Mouse (Mus musculus) ovary, adult 18-20 months (tissue): Measurements from ENCODE around the gene Lyrm4.
"Not testable (repeated sequence)": the region's sequence is repeated elsewhere in the genome, so short reads cannot be mapped to it uniquely, and the experiment has no call there.

Experiments used
- DNase-seq: peaks from one replicate; pipeline ENCODE4 v3.0.0; 2022; ENCODE audit warnings: low spot score, mixed read lengths

The Lyrm4 gene

DNA sequence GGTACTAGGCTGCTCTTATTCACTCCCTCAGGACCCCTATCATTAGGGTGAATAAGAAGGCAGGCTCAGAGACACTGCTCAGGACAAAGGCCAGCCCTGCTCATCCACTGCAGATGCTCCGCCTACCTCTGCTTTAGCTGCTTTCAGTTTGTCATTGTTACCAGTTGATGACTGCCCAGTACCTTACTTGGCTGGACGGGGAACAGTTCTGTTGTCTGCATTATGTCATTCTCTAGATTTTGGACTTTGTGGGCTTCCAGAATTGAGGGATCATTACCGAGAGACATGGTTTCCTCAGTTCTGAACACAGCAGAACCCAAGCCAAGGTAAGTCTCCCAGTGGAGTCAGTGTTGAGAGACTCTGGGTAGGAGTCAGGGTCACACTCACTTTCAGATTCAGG is 122.1 kb downstream of the Lyrm4 start:
- DNase-seq, result no peak

DNA sequence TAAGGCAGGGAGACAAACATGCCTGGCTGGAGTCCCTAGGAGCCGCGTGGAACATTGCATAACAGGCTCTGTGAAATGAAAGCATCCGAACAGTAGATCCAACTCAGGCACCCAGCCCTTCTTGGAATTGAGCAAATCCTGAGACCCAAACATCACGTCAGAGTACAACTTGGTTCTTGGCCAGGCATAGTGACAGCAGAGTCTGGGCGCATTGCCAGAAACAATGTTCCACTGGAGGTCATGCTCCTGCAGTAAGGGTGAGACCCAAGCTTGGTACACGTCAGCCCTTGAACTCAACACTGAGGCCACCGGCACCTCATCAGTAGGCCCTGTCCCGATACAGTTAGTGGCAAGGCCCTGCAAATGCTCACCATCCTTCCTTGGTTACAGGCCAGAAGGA is 123.3 kb downstream of the Lyrm4 start:
- DNase-seq, result peak; percentile 53

- not testable (repeated sequence) for DNase-seq
Observed at GRCm38 (mm10) chr13:35991185-35991584, 126.1 kb downstream of the Lyrm4 start.

- DNase-seq, result no peak
Observed at GRCm38 (mm10) chr13:35989329-35989728, 128.0 kb downstream of the Lyrm4 start.

DNA sequence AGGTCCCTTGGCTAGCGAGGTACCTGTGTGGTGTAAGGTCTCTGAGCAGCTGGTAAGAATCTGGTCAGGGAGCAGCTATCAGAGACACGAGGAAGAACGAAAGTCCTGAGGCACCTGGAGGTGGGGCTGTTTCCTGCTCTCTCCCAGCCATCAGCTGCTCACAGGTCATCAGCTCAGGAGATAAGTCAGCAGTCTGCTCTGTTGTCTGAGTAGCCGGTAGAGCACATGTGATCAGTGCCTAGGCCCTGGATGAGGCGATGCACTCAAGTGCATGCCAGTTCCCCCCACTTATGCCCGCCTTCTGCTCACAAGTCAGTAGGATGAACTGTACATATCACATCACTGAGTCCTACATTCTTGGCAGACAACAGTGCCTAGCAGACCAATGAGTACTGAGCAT is 134.3 kb downstream of the Lyrm4 start:
- DNase-seq, result no peak

- DNase-seq, result no peak
Observed at GRCm38 (mm10) chr13:35980471-35980870, 136.9 kb downstream of the Lyrm4 start.

DNA sequence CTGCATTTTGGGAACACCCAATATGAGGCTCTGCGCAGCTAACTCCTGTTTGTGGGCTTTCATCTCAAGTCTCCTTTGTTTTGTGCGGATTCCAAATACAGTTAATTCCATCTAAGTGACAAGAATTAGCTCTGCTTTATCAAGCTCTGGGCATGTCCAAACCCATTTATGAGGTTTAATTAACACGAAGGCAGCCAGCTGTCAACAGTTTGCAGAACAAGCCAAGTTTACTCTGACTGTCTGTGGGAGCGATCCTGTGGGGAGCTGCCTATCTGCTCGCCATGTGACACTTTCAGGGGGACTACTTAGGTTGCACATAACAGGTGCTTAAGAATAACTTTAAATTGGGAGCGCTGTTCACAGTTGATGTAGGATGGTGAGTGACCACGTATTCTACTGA is 140.4 kb downstream of the Lyrm4 start:
- no peak for DNase-seq

GRCm38 (mm10) chr13:35969829-35970228 is 147.5 kb downstream of the Lyrm4 start:
- DNase-seq, result no peak

DNA sequence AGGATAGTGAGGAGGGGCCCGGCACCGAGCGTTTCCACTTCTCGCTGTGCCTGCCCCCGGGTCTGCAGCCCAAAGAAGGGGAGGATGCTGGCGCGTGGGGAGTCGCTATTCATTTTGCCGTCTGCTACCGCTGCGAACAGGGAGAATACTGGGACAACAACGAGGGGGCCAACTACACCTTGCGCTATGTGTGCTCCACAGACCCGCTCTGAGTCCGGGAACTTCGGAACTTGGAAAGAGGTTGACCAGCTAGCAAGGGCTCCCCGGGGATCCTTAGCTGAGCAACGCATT is 147.9 kb downstream of the Lyrm4 start:
- DNase-seq, result no peak

DNA sequence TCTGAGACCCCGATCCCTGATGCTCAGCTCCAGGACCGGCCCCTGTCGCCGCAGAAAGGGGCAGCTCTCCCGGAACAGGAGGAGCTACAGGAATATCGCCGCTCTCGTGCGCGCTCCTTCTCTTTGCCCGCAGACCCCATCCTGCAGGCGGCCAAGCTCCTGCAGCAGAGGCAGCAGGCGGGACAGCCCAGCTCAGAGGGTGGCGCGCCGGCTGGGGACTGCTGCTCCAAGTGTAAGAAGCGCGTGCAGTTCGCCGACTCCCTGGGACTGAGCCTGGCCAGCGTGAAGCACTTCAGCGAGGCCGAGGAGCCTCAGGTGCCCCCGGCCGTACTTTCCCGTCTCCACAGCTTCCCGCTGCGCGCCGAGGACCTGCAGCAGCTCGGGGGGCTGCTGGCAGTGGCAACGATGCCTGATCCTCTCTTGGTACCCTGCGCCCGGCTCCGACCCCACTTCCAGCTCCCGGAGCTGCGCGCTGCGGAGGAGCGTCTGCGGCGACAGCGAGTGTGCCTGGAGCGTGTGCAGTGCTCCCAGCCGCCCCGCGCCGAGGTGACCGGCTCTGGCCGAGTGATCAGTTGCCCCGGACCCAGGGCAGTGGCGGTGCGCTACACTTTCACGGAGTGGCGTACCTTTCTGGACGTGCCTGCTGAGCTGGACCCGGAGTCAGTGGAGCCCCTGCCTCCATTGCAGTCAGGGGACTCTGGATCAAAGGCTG is 148.5 kb downstream of the Lyrm4 start:
- no peak for DNase-seq

- DNase-seq, result no peak
Observed at GRCm38 (mm10) chr13:35968131-35968718, 149.1 kb downstream of the Lyrm4 start.

DNA sequence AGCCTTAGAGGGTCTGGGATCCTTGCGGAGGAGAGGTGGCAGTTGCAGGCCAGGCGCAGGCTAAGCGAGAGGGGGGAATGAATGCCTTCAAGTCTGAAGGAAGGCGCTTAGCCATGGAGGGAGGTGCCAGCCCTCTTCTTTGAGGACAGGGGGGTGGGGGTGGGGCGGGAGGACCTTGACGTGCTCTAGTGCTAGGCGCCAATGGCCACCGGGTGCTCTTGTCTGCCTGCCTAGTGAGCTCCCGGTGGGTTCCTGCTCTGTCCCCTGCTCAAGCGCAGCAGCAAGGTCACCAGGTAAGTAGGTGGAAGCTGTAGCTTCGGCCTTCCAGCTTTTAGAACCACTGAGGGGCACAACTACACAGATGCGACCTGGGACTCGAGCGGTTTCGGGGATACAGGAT is 149.6 kb downstream of the Lyrm4 start:
- DNase-seq, result no peak

GRCm38 (mm10) chr13:35963583-35963982 is 153.7 kb downstream of the Lyrm4 start:
- no peak for DNase-seq

GRCm38 (mm10) chr13:35959391-35960067 is 157.8 kb downstream of the Lyrm4 start:
- DNase-seq, result no peak

DNA sequence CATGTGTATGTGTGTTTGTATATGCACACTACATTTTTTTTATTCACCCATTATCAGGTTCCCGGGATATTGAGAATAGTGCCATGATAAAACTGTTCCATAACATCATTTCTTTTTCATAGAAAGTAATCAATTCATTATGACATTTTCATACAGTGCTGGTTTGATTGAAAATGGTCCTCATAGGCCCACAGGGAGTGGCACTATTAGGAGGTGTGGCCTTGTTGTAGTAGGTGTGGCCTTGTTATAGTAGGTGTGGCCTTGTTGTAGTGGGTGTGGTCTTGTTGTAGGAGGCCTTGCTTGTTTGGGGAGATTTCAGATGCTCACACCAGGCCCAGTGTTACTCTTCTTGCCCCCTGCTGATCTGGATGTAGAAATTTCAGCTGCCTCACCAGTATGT is 158.8 kb downstream of the Lyrm4 start, which contains the start of gene Ppp1r3g:
Gene Ppp1r3g, plus strand, starts transcription at position 301 of the 400 bp plus-strand sequence.
- DNase-seq, result no peak

DNA sequence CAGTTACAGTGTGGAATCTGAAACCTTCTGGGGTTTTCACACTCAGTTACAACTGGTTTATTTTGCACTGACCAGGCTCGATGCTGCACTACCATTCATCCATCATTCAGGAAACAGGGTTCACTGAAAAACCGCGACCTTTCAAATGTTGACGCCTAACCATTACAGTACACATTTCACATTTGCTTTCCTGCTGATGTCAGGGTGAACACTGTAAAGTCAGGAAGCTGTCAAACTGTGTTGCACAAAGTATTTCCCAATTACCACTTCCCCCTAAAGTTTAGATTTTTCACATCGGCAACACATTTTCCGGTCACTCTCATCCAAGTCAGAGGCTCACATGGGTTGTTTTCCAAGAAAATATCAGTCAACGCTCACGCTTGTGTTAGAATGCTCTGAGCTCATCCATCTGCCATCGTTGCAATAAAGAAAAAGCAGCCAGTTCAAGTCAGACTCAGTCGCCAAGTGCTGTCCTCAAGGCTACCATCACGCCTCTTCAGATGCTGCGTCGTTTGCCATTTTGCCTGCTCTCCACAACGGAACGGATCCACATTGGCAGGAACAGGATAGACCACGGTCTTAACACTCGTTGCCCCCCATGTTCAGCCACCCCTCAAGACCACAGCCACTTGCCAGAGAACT is 167.4 kb downstream of the Lyrm4 start:
- no peak for DNase-seq

- peak; percentile 18 for DNase-seq
Observed at GRCm38 (mm10) chr13:35947354-35948000, 169.8 kb downstream of the Lyrm4 start.

GRCm38 (mm10) chr13:35946659-35947353 is 170.5 kb downstream of the Lyrm4 start:
- no peak for DNase-seq

DNA sequence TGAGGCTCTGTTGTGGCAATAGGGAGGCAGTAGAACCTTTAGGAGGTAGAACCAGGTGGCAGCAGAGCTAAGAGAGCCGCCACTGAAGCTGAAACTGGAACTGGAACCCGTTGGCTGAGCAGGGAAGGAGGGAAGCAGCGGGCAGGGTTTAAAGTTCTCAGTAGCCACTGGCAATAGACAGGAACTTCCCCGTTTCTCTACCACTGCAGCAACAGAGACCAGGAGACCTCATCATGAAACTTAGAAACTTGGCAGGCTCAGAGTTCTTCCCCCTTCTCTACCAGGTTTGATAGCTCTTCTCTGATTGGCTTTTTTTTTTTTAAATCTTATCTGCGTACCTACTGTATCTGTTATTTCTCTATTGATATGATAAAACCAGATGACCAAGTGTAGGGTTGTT is 176.4 kb downstream of the Lyrm4 start:
- no peak for DNase-seq

DNA sequence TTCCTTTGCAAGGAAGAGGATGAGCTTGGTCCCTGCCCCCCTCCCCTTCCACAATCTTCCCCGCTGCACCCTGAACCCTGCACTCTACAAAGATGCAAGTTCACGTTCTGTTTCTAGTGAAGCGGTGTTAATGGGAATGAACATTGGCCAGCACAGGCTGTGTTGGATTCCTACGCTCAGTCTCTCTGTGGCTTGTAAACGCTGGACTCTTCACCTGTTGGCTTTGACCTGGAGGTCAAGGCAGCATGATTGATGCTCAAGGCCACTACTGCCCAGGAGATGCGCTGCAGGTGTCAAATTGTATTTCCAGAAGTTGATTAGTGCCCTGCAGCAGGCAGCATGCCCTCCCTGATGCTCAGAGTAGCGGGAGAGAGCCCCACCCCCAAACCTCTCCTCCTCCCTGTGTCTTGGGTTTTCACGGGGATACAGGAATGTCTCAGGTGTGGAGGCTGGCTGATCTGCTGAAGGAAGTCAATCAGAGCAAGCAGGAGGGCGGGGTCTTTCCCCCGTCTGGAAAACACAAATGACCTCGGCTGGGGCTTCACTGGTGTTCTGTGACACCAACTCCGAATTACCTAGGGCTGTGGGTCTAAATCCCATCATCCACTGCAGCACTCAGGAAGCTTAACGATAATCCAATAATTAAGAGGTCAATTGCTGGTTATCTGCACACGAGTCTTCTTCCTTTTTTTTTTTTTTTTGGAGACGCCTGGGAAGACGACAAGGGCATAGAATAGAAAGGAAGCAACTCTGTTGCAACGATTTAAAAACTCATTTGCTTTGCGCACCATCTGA is 177.3 kb downstream of the Lyrm4 start:
- DNase-seq, result no peak

DNA sequence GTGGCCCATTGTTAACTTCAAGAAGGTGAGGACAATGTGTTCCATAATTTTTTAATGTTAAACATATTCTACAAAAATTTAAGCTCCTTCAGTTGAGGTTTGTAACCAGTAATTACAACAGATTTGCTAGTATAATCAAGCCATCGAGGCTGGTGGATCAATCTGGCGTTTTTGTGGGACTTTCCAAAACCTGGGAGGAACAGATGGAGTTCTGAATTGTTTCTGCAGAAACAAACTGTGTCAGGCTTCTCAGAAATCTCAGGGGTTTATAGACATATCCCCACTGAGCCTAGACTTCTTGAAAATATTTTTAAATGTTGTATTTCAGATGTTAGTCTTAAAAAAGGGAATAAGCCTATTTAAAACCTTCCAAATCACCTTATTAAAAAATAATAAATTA is 179.3 kb downstream of the Lyrm4 start:
- DNase-seq, result no peak
